Mouse (Mus musculus): Measurements from ENCODE around the gene Slc39a8.
A peak's percentile ranks its signal among the peaks of the same experiment; 100 is the strongest.

Gene Slc39a8

DNA sequence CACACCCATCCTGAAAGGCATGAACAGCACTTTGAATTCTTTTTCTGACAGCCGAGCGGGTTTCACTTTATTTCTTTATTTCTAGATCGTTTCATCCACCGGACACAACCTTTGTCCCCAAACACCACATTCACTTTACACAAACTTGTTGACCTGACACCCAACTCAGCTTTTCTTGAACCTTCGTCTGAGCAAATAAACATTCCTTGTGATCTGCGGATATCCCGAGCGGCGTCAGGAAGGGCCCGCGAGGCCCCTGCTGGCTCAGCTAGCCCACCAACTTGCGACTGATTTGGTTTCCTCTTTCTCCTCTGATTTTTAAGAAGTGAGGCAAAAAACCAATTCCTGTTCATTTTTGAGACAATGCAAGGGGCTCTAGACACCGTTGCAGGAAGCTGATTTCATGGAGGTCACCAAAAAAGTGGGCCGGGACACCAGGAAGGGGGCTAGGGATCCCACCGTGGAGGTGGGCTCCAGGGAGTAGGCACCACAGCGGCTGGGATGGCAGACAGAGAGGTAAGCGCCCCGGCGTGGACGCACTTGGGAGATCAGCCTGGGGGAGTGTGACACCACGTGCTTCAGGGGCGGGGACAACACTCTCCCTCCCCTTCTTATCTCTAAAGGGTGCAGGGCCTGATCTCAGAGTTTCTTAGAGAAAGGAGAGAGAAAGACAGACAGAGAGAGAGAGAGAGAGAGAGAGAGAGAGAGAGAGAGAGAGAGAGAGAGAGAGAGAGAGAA, at the start of gene Slc39a8:
TSS of gene Slc39a8 (plus strand) at position 264 of the 738 bp plus-strand sequence.
- peak; percentile 87 for DNase-seq

DNA sequence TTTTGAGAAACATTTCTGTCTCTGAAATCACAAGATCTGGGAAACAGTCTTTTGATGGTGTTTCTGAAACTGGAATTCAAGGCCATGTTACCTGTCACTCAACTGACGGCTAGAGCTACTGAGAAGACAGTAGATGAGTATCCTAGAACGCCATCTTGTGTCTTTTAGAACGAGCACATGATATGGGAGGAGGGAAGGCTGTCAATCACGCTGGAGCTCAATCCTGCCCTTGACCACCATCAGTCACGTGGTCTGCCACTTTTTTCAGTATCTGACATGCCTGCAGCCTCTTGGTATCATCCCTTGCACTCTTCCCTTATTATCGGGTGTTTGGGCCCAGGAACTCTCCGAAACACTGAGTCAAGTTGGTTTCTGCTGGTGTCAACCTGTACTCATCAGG, 40.0 kb upstream of the Slc39a8 start:
- DNase-seq, result no peak

DNA sequence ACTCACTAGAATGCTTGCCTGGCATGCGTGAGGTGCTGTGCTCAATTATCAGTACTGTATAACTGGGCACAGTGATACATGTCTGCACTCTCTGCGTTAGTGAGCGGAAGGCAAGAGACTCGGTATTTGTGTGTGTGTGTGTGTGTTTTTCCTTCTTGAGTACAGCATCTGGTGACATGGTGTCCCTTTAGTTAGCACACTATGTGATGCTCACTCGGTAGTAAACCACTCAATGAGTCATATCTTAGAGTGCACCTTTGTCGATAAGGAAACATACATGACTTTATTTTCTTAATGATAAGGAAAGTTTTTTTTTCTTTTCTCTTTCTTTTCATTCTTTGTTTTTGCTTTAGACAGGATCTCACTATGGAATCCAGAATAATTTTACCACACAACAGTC, 29.0 kb upstream of the Slc39a8 start:
- DNase-seq, result no peak

DNA sequence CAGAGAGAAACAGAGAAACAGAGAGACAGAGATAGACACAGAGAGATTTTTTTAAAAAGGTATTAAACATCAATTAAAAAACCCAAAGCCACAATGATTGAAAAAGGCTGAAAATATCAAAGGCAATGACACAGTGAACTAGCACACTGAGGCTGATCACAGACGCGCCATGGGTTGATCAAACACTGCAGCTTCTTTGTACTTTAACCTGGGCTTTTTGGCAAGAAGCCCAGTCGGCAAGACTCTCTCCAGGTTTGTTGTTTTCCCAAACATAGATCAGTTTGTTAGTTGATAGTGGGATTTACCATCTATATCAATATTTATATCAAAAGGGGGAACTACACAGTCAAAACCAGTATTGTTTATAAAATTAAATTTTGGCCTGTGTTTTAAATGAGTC, 26.8 kb upstream of the Slc39a8 start:
- peak; percentile 38 for DNase-seq

DNA sequence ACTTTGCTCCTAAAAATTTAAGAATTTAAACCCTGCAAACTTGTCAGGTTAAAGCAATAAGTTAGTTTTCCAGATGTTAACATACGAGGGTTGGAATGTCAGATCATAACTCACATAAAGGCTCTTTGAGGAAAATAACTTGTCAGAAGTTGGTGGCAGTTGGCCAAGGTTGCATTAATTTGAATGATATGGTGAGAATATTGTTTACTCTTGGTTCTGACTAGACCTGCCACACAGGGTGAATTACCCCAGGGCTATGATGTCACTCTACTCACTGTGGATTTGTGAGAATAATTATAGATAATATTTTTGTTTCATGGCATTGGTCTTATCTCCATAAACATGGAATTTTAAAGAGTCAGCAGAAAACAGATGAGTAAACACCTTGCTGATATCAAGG, 26.4 kb upstream of the Slc39a8 start:
- DNase-seq, result peak; percentile 23

DNA sequence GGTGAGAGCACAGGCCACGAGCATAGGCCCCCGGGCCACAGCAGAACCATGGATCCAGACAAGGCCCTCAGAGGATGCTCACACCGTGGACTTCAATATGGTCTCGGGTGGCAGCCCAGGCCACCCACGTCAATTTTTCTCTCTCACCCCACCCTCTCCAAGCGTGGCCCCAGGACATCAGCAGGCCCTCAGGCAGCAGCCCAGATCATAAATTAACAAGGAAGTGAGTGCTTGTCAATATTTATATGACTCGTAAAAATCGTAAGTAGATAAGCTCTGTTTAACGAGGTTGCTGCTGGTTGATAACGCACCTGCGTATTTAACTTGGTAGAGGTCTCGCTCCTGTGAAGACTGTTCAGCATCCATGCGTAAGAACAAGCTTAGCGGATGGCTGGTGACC, 10.4 kb upstream of the Slc39a8 start:
- DNase-seq, result no peak

DNA sequence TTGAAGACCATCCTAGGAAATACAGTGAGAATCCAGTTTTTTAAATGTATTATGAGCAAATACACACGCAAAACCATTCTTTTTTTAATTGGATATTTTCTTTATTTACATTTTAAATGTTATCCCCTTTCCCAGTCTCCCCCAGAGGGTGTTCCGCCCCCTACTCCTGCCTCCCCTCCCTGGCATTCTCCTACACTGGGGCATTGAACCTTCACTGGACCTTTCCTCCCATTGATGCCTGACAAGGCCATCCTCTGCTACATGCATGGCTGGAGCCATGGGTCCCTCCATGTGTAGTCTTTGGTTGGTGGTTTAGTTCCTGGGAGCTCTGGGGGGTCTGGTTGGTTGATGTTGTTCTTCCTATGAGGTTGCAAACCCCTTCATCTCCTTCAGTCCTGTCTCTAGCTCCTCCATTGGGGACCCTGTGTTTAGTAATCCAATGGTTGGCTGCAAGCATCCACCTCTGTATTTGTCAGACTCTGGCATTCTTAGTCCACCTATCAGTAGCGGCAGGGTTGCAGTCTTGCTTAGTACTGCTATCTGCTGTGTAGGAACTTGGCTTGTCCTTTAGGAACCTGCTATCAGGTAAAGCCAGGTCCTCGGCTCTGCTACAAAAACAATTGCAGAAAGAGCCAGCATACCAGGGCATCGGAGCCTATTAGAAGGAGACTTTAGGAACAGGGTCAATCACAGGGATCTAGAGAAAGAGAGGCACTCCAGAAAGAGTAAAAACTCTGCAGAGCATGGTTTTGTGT, 8.9 kb upstream of the Slc39a8 start:
- no peak for DNase-seq

DNA sequence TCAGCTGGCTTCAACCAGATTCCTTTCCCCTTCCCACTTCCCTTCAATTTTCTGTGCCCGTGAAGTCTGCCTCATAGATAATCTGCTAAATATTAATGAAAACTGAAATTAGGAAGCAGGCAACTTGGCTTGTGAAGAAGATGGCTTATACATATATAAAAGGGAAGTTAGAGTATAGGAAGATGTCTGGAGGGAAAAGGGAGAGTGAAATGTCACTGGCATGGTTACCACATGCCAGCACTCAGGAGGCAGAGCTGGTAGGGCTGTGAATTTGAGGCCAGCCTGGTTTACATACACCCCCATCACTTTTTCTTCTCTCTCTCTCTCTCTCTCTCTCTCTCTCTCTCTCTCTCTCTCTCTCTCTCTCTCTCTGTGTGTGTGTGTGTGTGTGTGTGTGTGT, 8.0 kb upstream of the Slc39a8 start:
- no peak for DNase-seq

DNA sequence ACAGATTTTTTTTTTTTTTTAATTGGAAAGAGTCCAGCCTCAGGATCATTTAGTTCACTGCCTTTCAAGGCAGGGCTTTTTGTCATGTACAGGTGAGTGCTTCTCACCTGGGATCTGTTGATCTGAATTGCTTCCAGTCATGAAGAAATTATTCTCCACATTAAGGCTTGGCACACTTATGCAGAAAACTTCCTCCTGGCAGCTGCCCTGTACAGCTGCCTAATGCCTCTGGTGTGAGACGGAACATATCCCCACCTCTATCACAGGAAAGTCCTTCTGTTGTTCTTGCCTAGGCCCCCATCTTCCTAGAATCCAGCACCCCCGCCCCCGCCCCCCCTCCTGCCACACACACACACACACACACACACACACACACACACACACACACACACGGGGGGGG, 643 bp upstream of the Slc39a8 start:
- no peak for DNase-seq

DNA sequence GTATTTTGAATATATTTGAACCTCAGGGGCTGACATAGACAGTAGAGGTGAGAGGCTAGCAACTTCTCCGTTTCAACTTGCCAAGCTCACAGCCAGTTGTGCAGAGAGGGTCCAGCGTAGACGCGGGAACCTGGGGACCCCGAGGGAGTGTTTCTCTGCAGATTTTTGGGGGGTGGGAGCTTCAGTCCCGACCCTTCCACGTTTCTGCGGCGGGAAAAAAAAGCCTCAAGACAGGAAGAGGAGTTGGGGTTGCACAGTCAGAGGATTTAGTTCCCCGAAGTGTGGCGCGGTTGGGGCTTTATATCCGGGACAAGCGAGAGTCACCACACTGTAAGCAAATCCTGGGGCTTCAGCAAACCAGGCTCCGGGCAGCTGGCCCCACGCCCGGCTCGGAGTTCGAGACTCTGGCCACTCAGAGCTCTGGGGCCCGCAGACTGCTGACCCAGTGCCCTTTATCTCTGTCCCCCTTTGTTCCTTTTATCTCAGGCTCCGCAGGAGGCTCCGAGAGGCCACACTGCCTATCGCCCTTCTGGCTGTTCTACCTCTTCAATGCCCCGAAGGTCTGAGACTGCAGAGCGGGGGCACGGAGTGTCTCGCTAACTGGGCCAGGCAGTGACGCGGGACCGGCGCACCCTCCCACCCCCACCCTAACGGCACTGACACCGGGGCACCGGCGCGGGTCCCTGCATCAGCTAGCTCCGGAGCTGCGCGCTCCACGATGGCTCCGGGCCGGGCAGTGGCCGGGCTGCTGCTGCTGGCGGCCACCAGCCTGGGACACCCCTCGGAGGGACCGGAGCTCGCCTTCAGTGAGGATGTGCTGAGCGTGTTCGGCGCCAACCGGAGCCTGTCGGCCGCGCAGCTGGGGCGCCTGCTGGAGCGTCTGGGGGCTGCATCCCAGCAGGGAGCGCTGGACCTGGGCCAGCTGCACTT, 940 bp downstream of the Slc39a8 start:
- peak; percentile 80 for DNase-seq

DNA sequence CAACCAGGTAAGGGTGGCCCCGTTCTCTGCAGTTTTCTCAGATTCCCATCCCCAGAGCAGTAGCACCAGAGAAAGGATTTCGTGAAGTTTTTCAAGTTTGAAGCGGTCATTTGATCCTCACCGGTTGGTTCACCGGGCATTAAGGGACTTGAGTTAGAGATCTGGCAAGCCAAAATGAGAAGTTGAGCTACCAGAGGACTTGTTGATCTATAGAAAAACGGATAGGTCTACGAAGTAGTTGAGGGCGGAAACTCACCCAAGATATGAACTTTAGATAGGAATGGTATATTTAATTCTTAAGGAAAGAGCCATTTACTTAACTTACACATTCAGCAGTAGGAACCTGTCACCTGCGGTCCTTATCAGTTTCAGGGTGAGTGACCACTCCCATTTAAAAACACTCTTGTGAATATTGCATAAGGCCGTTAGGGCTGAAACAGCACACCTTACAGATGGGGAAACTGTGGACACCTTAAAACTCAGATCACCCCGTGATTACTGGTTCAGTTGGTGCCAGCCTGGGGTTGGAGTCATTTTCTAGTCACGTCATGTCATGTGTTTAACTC, 1.7 kb downstream of the Slc39a8 start:
- no peak for DNase-seq

DNA sequence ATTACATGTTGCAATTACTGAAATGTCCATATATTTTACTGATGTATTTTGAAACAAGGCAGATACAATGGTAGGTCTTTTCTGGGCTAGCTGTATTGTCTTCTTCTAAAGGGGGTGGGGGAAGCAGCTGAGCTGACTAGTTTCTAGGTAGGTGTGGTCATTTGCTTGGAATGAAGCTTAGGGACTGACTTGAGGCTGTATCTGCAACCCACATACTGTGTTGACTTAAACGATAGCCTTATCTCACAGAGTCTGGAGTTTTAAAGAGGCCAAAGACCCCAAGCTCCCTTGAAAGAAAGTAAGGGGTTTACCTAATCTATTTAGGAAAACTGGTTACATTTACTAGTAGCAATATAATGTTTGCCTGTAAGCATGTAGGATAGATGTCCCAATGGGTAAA, 2.9 kb downstream of the Slc39a8 start:
- no peak for DNase-seq

DNA sequence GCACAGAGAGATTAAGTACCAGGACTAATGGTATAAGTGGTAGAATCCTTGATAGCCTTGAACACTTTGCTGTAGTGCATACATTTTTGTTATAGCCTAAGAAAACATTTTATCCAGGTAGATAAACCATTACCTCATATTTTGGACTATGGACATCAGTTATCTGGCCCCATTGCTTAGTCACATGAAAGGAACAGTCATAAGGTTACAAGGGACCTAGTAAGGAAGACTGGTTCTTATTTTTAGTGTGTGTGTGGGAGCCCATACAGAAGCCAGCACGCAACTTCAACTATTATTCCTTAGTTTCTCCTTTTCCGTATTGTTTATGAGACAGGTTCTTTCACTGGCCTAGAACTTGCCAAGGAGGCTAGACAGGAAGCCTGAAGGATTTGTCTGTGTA, 7.4 kb downstream of the Slc39a8 start:
- DNase-seq, result no peak

DNA sequence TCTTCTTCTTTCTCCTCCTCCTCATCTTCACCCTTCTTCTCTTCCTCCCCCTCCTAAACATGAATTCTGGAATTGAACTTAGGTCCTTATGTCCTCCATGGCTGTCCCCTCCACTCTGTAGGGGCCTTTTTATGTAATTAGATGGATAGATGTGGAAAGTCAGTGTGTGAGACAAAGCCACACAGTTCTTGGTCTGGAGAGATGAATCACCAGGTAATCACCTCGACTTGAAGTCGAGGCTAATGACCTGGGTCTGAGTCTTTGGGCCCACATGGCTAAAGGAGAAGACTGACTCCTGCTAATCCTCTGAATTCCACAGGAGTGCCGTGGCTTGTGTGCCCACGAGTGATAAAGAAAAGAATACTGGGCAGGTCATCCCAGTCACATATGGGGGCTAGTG, 7.8 kb downstream of the Slc39a8 start:
- no peak for DNase-seq

DNA sequence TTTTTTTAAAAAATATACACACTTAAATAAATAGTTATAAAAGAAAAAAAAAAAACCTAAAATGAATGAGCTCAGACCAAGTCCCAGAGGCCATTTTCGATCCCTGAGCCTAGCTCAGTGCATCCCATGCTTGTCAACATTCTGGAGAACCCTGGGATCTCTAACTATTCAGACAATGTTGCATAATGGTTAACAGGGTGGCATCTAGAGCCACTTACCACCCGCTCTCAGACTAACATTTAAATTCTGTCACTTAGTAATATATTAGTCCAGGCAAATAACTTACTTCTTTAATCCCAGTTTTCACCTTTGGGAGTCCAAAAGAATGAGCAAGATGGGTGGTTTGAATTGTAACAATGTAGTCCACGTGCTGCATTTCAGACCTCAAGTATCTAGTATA, 9.9 kb downstream of the Slc39a8 start:
- DNase-seq, result no peak

DNA sequence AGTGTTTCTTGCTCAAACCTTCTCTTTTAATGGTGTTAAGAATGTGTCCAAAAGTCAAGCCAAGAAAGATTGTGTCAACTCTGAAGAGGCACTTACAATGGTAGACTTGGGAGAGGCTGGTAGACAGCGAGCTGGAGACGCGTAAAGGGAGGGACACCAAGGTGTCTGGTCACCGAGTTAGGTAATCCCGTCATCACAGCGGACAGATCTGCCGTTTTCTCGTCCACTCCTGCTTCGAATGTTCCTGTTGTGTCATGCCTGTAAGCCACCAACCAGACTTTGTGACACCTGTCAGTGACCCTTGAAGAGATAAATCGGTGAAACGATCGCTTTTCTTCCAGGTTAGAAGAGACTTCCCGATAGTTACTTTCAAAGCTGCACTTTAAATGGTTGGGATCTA, 14.5 kb downstream of the Slc39a8 start:
- DNase-seq, result no peak

DNA sequence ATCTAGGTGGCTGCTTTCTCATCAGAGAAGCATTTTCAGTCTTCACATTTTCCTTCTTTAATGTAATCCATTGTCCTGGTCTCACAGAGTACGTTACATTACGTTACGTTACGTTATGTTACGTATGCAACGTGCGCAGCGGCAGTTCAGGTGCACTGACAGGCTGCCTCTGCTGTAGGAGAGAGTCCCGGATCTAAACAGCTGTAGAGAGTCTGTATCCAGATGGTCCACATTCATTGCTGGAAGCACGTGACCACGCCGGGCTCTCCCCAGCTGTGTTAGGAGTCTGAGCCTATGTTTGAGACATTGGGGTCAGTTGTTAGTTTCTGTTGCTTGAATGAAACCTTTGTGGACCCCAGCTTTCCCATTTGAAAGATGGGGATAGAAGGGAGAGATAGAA, 15.1 kb downstream of the Slc39a8 start:
- DNase-seq, result no peak

DNA sequence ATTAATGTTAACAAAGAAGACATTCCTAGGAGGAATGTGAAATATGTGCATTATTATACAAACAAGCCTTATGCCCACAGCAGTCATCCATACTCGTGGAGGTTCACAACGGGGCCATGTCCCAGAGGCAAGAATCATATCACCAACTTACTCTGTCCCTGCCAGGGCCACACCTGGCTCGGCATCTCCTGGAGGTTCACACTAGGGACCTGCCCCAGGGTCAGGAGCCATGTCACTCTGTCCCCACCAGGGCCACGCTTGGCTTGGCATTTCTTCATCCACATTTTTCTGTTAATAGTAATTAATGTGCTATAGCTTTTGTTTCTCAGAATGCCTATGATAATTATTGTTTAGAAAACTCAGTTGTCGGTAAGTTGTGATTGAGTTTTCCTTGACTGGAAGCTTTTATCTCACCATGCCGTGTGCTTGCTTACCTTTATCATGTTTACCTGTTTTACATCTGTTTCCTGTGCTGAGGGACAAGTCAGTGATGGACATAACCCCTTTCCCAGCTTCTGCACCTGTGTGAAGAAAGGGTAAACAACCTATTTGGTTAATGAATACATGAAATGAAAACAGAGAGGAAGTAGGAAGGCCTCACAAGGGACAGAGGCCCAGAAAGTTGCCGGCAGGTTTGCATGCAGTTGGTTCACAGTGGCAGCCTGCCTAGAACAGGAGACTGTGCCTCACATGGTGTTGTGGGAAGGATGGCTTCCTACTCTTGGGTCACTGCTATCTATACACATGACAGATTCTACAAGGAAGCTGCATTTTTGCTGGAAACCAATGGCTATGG, 16.8 kb downstream of the Slc39a8 start:
- peak; percentile 26 for DNase-seq

DNA sequence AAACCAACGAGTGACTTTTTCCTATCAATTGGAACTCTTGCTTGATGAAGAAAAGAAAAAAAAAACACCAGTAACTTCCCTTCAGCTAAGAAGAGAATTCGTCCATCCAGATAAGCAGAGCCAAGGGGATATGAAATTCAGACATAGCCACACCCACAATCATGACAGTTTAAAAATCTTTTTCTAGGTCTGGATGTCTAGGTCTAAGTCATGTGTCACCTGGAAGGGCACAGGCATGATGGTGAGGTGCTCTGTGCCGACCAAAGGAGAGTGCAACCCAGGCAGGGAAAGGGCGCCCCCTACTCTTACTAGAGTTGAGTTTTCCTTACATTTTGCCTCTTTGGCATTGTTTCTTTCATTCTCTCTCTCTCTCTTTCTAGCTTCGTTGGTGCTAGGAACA, 18.1 kb downstream of the Slc39a8 start:
- no peak for DNase-seq

DNA sequence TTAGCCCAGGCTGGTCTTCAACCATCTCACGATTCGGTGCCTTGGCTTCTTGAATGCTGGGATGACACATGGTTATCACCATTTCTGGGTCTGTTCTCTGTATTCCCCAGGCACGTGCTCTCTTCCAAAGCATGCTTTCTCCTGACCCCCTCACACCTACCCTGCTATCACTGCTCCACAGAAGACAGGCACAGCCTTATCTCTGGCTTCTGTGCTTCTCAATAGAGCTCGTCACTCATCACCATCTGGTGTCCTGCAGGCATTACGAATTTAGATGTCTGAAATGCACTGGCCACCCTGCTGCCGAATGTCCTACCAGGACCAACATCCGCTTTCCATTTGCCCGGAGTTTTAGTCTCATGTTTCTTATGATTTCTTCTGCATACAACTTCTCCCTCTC, 18.6 kb downstream of the Slc39a8 start:
- no peak for DNase-seq

DNA sequence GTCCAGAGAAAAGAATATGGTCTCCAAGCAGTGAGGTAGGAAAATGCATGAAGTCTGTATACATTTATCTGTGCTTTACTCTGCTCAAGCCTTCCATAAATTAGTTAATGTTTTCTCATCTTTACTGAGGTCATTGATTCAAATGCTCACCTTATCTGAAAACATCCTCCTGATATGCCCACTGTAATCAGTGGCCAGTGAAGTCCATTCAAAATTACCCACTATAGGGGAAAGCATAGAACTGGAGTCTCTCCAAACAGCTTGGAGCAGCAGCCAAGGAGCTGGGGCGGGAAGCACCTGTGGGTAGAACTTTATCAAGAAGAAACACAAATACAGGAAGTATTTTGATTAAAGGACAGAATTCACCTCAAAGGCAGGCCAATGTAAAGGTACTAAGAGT, 19.8 kb downstream of the Slc39a8 start:
- DNase-seq, result no peak

DNA sequence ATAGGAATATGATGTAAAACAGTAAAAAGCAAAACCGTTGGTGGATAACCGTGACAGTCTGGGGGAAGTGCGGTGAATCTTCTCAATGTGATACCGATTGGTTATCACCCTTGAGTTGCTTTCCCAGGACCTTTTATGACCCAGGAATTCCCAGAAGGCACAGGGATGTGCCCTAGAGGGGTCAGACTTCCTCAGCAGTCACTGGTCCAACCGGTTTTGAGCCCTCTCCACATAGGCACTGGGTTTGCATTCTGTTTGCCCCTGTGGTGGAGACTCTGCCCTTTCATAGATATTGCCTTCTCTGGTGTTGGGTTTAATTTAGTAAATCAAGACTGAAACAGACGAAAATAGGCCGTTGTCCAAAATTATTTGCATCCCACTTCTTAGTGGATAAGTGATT, 20.8 kb downstream of the Slc39a8 start:
- no peak for DNase-seq
